Mouse (Mus musculus): Measurements from ENCODE around the gene Saal1.
A peak's percentile ranks its signal among the peaks of the same experiment; 100 is the strongest.
"Not testable (repeated sequence)": the region's sequence is repeated elsewhere in the genome, so short reads cannot be mapped to it uniquely, and the experiment has no call there.

Gene Saal1

DNA sequence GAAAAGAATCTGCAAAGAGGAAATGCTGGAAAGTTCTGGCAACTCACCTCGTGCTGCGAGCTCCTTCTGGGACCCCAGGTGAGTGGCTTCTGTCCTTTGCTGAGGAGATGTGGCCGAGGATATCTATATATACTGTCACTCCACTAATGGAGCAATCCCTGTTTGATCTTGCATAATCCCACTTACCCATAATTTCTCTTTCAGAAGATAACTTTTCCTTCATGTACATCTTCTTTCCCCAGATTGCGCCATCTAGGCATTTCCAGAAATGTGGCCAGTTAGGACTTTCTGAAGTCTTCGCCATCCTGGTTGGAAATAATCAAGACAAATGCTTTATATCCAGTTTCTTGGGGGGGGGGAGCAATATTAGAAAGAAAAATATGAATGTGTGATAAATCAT lies 5.1 kb upstream of the Saal1 start, which contains the start of gene Saa3:
Saa3 (minus strand) TSS at position 101 of the 400 bp plus-strand sequence.
- H3K9me3 ChIP-seq (ENCODE audit: low read length): no peaks in the 10 kb centered on the region
- H3K36me3 ChIP-seq (ENCODE audit: insufficient read depth, low read length): no peaks in the 10 kb centered on the region
- no peak for TF ChIP-seq NANOG (IDR thresholded peaks at IDR 0.05; ENCODE audit: borderline replicate concordance, low read length)
- TF ChIP-seq POU5F1 (IDR thresholded peaks at IDR 0.05; ENCODE audit: borderline replicate concordance, low read length): no peak
- TF ChIP-seq CTCF (conservative IDR thresholded peaks at IDR 0.05; ENCODE audit: low read length): no peak
- 0 out of 2 replicates have a peak, but pooled peaks cover 4% of the 10 kb centered on the region for H3K4me1 ChIP-seq (replicated peaks; ENCODE audit: low read depth, low read length)
- H3K27me3 ChIP-seq (ENCODE audit: insufficient read depth, low read length): peaks cover 5% of the 10 kb centered on the region
- H3K4me3 ChIP-seq (replicated peaks; ENCODE audit: low read length): no peak within 1 kb of the TSS

DNA sequence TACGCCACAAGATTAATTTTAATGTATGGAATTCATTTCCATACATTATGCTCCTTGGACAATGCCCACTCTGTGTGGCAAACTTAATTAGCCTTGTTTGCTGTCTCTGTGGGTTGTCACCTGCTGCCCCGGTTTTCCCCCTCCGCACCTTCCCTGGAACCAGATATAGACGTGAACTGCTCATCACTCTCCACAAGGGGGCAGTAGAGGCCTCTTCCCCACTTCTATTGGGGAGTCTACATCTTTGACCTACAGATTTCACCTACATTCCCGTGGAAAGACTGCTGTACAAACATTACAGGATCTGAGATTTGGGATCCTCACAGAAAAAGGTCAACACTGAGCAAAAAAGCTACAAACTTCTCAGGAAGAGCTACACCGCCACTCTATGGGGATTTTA lies 4.0 kb upstream of the Saal1 start:
- H3K9me3 ChIP-seq (ENCODE audit: low read length): no peaks in the 10 kb centered on the region
- no peak for TF ChIP-seq NANOG (IDR thresholded peaks at IDR 0.05; ENCODE audit: borderline replicate concordance, low read length)
- TF ChIP-seq CTCF (conservative IDR thresholded peaks at IDR 0.05; ENCODE audit: low read length): peak; percentile 64
- no peak for TF ChIP-seq POU5F1 (IDR thresholded peaks at IDR 0.05; ENCODE audit: borderline replicate concordance, low read length)
- H3K36me3 ChIP-seq (ENCODE audit: insufficient read depth, low read length): no peaks in the 10 kb centered on the region
- H3K27me3 ChIP-seq (ENCODE audit: insufficient read depth, low read length): no peaks in the 10 kb centered on the region
- 0 out of 2 replicates have a peak, but pooled peaks cover 7% of the 10 kb centered on the region for H3K4me1 ChIP-seq (replicated peaks; ENCODE audit: low read depth, low read length)
- no peak overlapping the region for H3K4me3 ChIP-seq (replicated peaks; ENCODE audit: low read length)

DNA sequence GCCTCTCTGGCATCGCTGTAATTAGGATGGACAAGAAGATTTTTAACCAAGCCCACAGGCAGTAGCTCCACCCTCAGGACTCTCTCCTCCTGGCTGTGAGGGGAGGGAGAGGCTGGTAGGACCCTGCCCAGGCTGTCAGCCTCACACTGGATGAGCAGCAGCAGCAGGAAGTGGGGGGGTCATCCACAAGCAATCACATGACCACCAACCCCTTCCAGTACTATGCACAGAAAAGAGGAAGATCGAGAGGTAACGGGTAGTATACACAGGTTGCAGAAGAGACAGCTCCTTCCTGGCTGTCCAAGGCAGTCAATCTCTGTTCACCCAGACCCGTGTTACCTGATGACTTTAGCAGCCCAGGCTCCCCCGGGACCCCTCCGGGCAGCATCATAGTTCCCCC lies 1.8 kb upstream of the Saal1 start:
- Histone ChIP-seq H3K36me3 (ENCODE audit: insufficient read depth, low read length) (peaks cover 12% of the 10 kb centered on the region), H3K4me3 (replicated peaks; ENCODE audit: low read length) (no peak overlapping the region), H3K27me3 (ENCODE audit: insufficient read depth, low read length) (no peaks in the 10 kb centered on the region), H3K9me3 (ENCODE audit: low read length) (no peaks in the 10 kb centered on the region), H3K4me1 (replicated peaks; ENCODE audit: low read depth, low read length) (0 out of 2 replicates have a peak, but pooled peaks cover 7% of the 10 kb centered on the region)
- TF ChIP-seq CTCF (conservative IDR thresholded peaks at IDR 0.05; ENCODE audit: low read length) (no peak), NANOG (IDR thresholded peaks at IDR 0.05; ENCODE audit: borderline replicate concordance, low read length) (no peak), POU5F1 (IDR thresholded peaks at IDR 0.05; ENCODE audit: borderline replicate concordance, low read length) (no peak)

DNA sequence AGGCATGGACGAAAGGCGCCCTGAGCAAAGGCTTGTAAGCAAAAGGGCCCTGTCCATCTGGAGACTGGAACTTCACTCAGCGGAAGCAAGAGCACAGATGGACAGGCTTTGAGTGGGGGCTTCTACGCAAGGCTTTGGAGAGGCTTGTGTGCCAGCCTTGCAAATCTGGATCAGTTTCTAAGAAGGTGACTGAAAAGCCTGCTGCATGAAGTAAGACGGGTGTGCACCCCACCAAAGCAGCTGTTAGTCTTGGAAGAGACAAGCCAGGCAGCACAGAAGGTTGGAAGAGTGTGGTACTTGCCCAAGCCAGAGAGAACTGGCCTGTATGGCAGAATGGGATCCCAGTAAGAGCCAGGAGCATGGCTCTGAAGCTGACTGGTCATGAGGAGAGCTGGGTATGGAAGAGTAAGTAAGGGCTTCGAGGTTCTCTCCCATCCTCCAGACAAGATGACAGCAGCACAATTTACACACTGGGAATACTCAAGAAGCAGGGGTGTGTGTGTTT lies 9.9 kb downstream of the Saal1 start:
- Histone ChIP-seq H3K4me1 (replicated peaks; ENCODE audit: low read depth, low read length) (no peaks in the 10 kb centered on the region; the same call in 1 of the 2 replicates), H3K27me3 (ENCODE audit: insufficient read depth, low read length) (no peaks in the 10 kb centered on the region), H3K9me3 (ENCODE audit: low read length) (no peaks in the 10 kb centered on the region), H3K4me3 (replicated peaks; ENCODE audit: low read length) (no peak overlapping the region), H3K36me3 (ENCODE audit: insufficient read depth, low read length) (peaks cover 81% of the 10 kb centered on the region)
- TF ChIP-seq NANOG (IDR thresholded peaks at IDR 0.05; ENCODE audit: borderline replicate concordance, low read length): no peak
- TF ChIP-seq CTCF (conservative IDR thresholded peaks at IDR 0.05; ENCODE audit: low read length): no peak
- no peak for TF ChIP-seq POU5F1 (IDR thresholded peaks at IDR 0.05; ENCODE audit: borderline replicate concordance, low read length)

DNA sequence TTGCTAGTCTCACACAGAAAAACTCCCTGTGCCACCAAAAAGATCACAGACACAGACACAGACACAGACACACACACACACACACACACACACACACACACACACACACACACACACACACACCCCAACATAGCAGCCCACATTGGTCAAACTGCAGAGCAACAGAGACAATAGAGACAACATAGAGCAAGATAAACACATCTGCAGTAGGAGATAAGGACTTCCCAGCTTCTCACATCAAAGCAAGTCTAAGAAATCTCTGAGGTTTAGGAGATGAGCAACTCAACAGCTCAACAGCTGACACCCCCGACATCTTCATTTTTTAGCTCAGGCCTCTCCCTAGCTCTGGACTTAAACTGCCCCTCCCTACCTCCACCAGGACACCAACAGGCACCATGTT lies 13.7 kb downstream of the Saal1 start:
- Histone ChIP-seq H3K4me1 (replicated peaks; ENCODE audit: low read depth, low read length) (no peaks in the 10 kb centered on the region), H3K27me3 (ENCODE audit: insufficient read depth, low read length) (no peaks in the 10 kb centered on the region), H3K36me3 (ENCODE audit: insufficient read depth, low read length) (peaks cover 59% of the 10 kb centered on the region), H3K4me3 (replicated peaks; ENCODE audit: low read length) (no peak overlapping the region), H3K9me3 (ENCODE audit: low read length) (no peaks in the 10 kb centered on the region)
- TF ChIP-seq CTCF (conservative IDR thresholded peaks at IDR 0.05; ENCODE audit: low read length) (no peak), NANOG (IDR thresholded peaks at IDR 0.05; ENCODE audit: borderline replicate concordance, low read length) (no peak), POU5F1 (IDR thresholded peaks at IDR 0.05; ENCODE audit: borderline replicate concordance, low read length) (no peak)

DNA sequence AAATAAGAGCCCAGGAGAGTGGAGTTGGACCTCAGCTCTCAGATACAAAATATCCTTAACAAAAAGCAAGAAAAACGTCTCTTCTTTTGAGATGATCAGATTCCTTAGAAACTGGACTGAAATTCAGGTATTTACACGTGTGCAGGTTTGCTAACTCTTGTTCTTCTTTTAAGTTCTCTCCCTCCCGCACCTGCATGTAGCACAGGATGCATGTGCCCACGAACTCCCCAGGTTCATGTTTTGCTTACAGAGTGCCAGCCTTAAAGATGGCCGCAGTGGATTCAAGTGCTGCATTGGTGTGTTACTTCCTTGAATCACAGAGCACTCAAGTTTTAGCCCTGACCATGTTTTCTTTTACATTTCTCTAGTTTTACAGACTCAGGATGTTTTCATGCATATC lies 23.7 kb downstream of the Saal1 start:
- Histone ChIP-seq H3K27me3 (ENCODE audit: insufficient read depth, low read length) (no peaks in the 10 kb centered on the region), H3K36me3 (ENCODE audit: insufficient read depth, low read length) (peaks cover 19% of the 10 kb centered on the region), H3K4me3 (replicated peaks; ENCODE audit: low read length) (no peak overlapping the region), H3K9me3 (ENCODE audit: low read length) (no peaks in the 10 kb centered on the region), H3K4me1 (replicated peaks; ENCODE audit: low read depth, low read length) (peaks cover 22% of the 10 kb centered on the region)
- TF ChIP-seq NANOG (IDR thresholded peaks at IDR 0.05; ENCODE audit: borderline replicate concordance, low read length) (no peak), POU5F1 (IDR thresholded peaks at IDR 0.05; ENCODE audit: borderline replicate concordance, low read length) (no peak), CTCF (conservative IDR thresholded peaks at IDR 0.05; ENCODE audit: low read length) (no peak)

DNA sequence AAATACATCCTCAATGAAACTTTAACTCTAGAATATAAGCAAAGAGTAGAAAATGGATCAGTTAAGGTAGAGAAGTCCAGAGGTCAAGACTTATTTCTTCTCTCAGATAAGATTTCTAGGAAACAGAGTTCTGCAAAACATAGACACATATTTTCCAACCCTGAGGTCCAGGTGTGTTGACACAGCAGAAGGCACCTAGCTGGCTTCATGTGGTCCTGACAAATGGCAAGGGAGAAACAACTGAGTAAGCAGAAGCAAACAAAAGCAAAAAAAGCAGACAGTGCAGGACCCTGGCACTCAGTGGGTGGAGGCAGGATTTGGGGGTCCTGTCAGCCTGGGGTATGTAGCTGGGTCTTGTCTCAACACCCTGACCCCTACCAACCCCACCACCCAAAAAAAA lies 29.7 kb downstream of the Saal1 start:
- 0 out of 2 replicates have a peak, but pooled peaks cover 3% of the 10 kb centered on the region for H3K27me3 ChIP-seq (ENCODE audit: insufficient read depth, low read length)
- no peak overlapping the region for H3K4me3 ChIP-seq (replicated peaks; ENCODE audit: low read length)
- H3K4me1 ChIP-seq (replicated peaks; ENCODE audit: low read depth, low read length): peaks cover 6% of the 10 kb centered on the region; the same call in 1 of the 2 replicates
- H3K36me3 ChIP-seq (ENCODE audit: insufficient read depth, low read length): no peaks in the 10 kb centered on the region
- TF ChIP-seq CTCF (conservative IDR thresholded peaks at IDR 0.05; ENCODE audit: low read length): no peak
- TF ChIP-seq NANOG (IDR thresholded peaks at IDR 0.05; ENCODE audit: borderline replicate concordance, low read length): no peak
- no peak for TF ChIP-seq POU5F1 (IDR thresholded peaks at IDR 0.05; ENCODE audit: borderline replicate concordance, low read length)
- no peaks in the 10 kb centered on the region for H3K9me3 ChIP-seq (ENCODE audit: low read length)

DNA sequence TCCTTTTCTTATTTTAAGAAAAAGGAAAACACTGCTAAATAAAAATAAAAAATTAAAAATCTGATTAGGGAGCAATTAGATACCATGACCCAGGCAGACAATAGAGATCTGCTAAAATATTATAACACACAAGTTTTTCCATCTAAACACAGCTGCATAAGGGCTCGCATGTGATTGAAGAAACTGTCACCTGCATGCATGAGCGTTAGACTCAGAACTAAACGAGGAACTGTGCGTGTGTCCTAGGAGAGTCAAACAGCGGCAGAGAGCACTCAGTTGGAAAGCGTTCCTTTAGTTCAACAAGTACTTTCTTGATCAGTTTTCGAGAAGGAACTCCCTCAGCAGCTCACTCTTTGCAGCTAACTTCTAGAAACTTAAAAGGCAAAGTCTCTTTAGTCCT lies 31.4 kb downstream of the Saal1 start:
- H3K9me3 ChIP-seq (ENCODE audit: low read length); H3K4me3 ChIP-seq (replicated peaks; ENCODE audit: low read length); H3K27me3 ChIP-seq (ENCODE audit: insufficient read depth, low read length); H3K36me3 ChIP-seq (ENCODE audit: insufficient read depth, low read length); H3K4me1 ChIP-seq (replicated peaks; ENCODE audit: low read depth, low read length): not testable (repeated sequence)

DNA sequence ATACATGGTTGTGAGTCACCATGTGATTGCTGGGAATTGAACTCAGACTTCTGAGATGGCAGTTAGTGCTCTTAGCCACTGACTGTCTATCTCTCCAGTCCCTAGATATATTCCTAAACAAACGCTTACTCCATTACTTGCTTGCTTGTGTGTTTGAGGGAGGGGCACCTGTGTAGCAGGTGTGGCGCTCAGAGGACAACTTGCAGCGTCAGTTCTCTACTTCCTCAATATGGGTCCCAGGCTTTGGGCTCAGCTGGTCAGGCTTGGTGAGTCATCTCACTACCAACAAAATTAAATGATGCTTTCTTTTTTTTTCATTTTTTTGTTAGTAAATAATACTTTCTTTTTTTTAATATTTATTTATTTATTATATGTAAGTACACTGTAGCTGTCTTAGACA lies 32.1 kb downstream of the Saal1 start:
- TF ChIP-seq CTCF (conservative IDR thresholded peaks at IDR 0.05; ENCODE audit: low read length): no peak
- Histone ChIP-seq H3K9me3 (ENCODE audit: low read length) (no peaks in the 10 kb centered on the region), H3K36me3 (ENCODE audit: insufficient read depth, low read length) (no peaks in the 10 kb centered on the region), H3K27me3 (ENCODE audit: insufficient read depth, low read length) (0 out of 2 replicates have a peak, but pooled peaks cover 3% of the 10 kb centered on the region), H3K4me1 (replicated peaks; ENCODE audit: low read depth, low read length) (peaks cover 6% of the 10 kb centered on the region; the same call in 1 of the 2 replicates), H3K4me3 (replicated peaks; ENCODE audit: low read length) (no peak overlapping the region)

All from E14TG2a.4 (cell line).